9 mouse cellular contexts compared by ENCODE assay signal in genomic region chr8:106335196-106335595, GRCm38 (mm10). TPM values are rescaled to one million over a fixed set of nuclear protein-coding genes. Genes with fewer than 3 reads are reported as not detected.
A peak's percentile ranks its signal among the peaks of the same experiment; 100 is the strongest.
DNase-seq lines count a peak whose midpoint lies in the region; ATAC-seq and TF ChIP-seq lines count a peak whose summit lies in the region.
"Had no signal": no experiment of that assay in that cellular context is flagged by ENCODE, and none has a peak within 500 bp of the region (broad histone marks: within the 10 kb centered on the region; RNA-seq: fewer than 3 reads in every experiment).

No protein-coding gene starts in this region.

- H3K27ac ChIP-seq in heart, embryonic 12.5 days (ENCODE audit: poor library complexity, severe bottlenecking), result no peak overlapping the region
- H3K27ac ChIP-seq in midbrain, embryonic 13.5 days, result no peak overlapping the region
- H3K27ac ChIP-seq in midbrain, embryonic 11.5 days (ENCODE audit: low read depth, low read length), result no peak overlapping the region
- no peak overlapping the region for H3K27ac ChIP-seq in small intestine, adult 2 months (ENCODE audit: insufficient read depth, low read depth, low read length)

- peaks cover 36% of the 10 kb centered on the region for H3K27me3 ChIP-seq in heart, embryonic 12.5 days (replicated peaks)
- no peaks in the 10 kb centered on the region for H3K27me3 ChIP-seq in midbrain, embryonic 13.5 days
- peaks cover 7% of the 10 kb centered on the region; the same call in 1 of the 2 replicates for H3K27me3 ChIP-seq in midbrain, embryonic 11.5 days (ENCODE audit: control insufficient read depth, insufficient read depth, low read length)
- 0 out of 2 replicates have a peak, but pooled peaks cover 11% of the 10 kb centered on the region for H3K27me3 ChIP-seq in small intestine, adult 2 months (ENCODE audit: control insufficient read depth, insufficient read depth, low read length)

- no peak for TF ChIP-seq POLR2A in small intestine, adult 2 months (IDR thresholded peaks at IDR 0.05; ENCODE audit: low read depth, low read length)

- TF ChIP-seq CTCF in small intestine, adult 2 months (IDR thresholded peaks at IDR 0.05; ENCODE audit: extremely low read depth, insufficient read length, insufficient replicate concordance, low read depth, low read length), result peak; percentile 35; the same call in 1 of the 2 replicates

- H3K4me1 ChIP-seq in heart, embryonic 12.5 days (replicated peaks), result peaks cover 9% of the 10 kb centered on the region
- H3K4me1 ChIP-seq in midbrain, embryonic 13.5 days (replicated peaks), result peaks cover 45% of the 10 kb centered on the region
- peaks cover 10% of the 10 kb centered on the region for H3K4me1 ChIP-seq in midbrain, embryonic 11.5 days (ENCODE audit: control insufficient read depth, insufficient read depth, low read length)
- H3K4me1 ChIP-seq in small intestine, adult 2 months (ENCODE audit: control insufficient read depth, insufficient read depth, insufficient read length, low read length), result peaks cover 10% of the 10 kb centered on the region

- no peak overlapping the region for H3K9ac ChIP-seq in heart, embryonic 12.5 days
- H3K9ac ChIP-seq in midbrain, embryonic 13.5 days (replicated peaks), result no peak overlapping the region
- H3K9ac ChIP-seq in midbrain, embryonic 11.5 days (ENCODE audit: low read length), result no peak overlapping the region

- 55% methylated on average over 4 of the region's 4 CpGs for WGBS in heart, embryonic 12.5 days
- 62% methylated on average over 4 of the region's 4 CpGs for WGBS in midbrain, embryonic 13.5 days
- 58% methylated on average over 4 of the region's 4 CpGs for WGBS in midbrain, embryonic 11.5 days
- 73% methylated on average over 4 of the region's 4 CpGs for WGBS in small intestine, adult 2 months

- peak; percentile 87 for DNase-seq in heart, adult 11 months
- DNase-seq in midbrain, embryonic 11.5 days (ENCODE audit: low spot score, missing footprints), result no peak
- DNase-seq in heart, postnatal 10 days, result peak; percentile 29 to 49
- DNase-seq in liver, result no peak

- intact Hi-C loops in heart, postnatal 10 days (cut with DNase I), result loop anchor here (1.0 to 2.0 kb wide), 2 partner anchors 67 to 76 kb away; no protein-coding TSS in a partner anchor

- H3K4me3 ChIP-seq in heart, embryonic 12.5 days, result no peak overlapping the region
- peak overlapping the region; percentile 77 for H3K4me3 ChIP-seq in midbrain, embryonic 13.5 days (replicated peaks)
- no peak overlapping the region for H3K4me3 ChIP-seq in midbrain, embryonic 11.5 days (ENCODE audit: low read depth, low read length)
- H3K4me3 ChIP-seq in small intestine, adult 2 months (ENCODE audit: low read depth, low read length), result no peak overlapping the region
- H3K4me3 ChIP-seq: myocyte had no signal

- no peak for ATAC-seq in heart, embryonic 12.5 days (ENCODE audit: insufficient number of reproducible peaks, low FRiP score)
- no peak for ATAC-seq in midbrain, embryonic 13.5 days
- no peak for ATAC-seq in midbrain, embryonic 11.5 days (ENCODE audit: low FRiP score)
- no peak for ATAC-seq in megakaryocyte progenitor cell, adult 5-6 weeks (replicated peaks; ENCODE audit: poor library complexity)

- no peaks in the 10 kb centered on the region for H3K9me3 ChIP-seq in heart, embryonic 12.5 days (replicated peaks)
- no peaks in the 10 kb centered on the region for H3K9me3 ChIP-seq in midbrain, embryonic 13.5 days
- no peaks in the 10 kb centered on the region for H3K9me3 ChIP-seq in midbrain, embryonic 11.5 days (ENCODE audit: control insufficient read depth, low read length)

- no peaks in the 10 kb centered on the region for H3K36me3 ChIP-seq in heart, embryonic 12.5 days
- H3K36me3 ChIP-seq in midbrain, embryonic 13.5 days, result no peaks in the 10 kb centered on the region
- no peaks in the 10 kb centered on the region for H3K36me3 ChIP-seq in midbrain, embryonic 11.5 days (ENCODE audit: control insufficient read depth, insufficient read depth, low read length)
- H3K36me3 ChIP-seq in small intestine, adult 2 months (ENCODE audit: control insufficient read depth, insufficient read depth, low read length), result no peaks in the 10 kb centered on the region

- H3K4me2 ChIP-seq in heart, embryonic 12.5 days, result no peak overlapping the region
- peak overlapping the region; percentile 76 for H3K4me2 ChIP-seq in midbrain, embryonic 13.5 days (replicated peaks)
- H3K4me2 ChIP-seq in midbrain, embryonic 11.5 days, result no peak overlapping the region

RNA-seq across cellular contexts. Expression of gene Smpd3, which starts 2.6 kb away (rescaled TPM):
- 2.5 and 2.8 TPM in 2 replicates for polyA plus RNA-seq in heart, embryonic 12.5 days (2016; fragmentation: Nextera tagmentation; extraction: Ambion mirVana)
- 44.4 and 45.3 TPM in 2 replicates for polyA plus RNA-seq in midbrain, embryonic 13.5 days (2015; fragmentation: Nextera tagmentation; extraction: Ambion mirVana)
- 9.3 and 10.3 TPM in 2 replicates for polyA plus RNA-seq in midbrain, embryonic 11.5 days (2014; fragmentation: Nextera tagmentation; extraction: Ambion mirVana)
- 1 to 10 TPM; 4.8 to 5.0 TPM for total RNA-seq in heart, postnatal 10 days (2021)
- 37.5 and 73.6 TPM in 2 replicates for polyA plus RNA-seq in small intestine, adult 2 months (2012; rRNA removed)
- not detected in 2 replicates for total RNA-seq in megakaryocyte progenitor cell, adult 5-6 weeks (2015)
- total RNA-seq in megakaryocyte progenitor cell, adult 5-6 weeks (2017), result not detected in 2 replicates

Comparison
In these comparisons a context has a peak if more than half of its experiments do, and no peak if none do; other contexts are left out.
1. DNase-seq: peak in heart, adult 11 months (single experiment) and heart, postnatal 10 days (2 of 2); none in midbrain, embryonic 11.5 days (single experiment) and liver (single experiment).